Mouse (Mus musculus) CH12.LX (cell line): ENCODE data around the gene Cops2. TPM values are rescaled to one million over a fixed set of nuclear protein-coding genes. Genes with fewer than 3 reads are reported as not detected.
A peak's percentile ranks its signal among the peaks of the same experiment; 100 is the strongest.

ENCODE experiments used
- DNase-seq: peaks from one replicate; pipeline ENCODE4 v3.0.0-alpha.2; 2013; ENCODE audit errors: extremely low read depth
- H3K27ac ChIP-seq: 2 replicates; pipeline ENCODE4 v1.5.1; 2012; ENCODE audit warnings: low read depth, mild to moderate bottlenecking, control low read depth, moderate library complexity; ENCODE audit not compliant: insufficient read depth
- H3K27me3 ChIP-seq: replicated peaks from 2 replicates; pipeline ENCODE3; 2012; ENCODE audit warnings: inconsistent platforms
- H3K36me3 ChIP-seq, 2 experiments: replicated peaks in 1 of 2; 2 replicates each; pipeline versions ENCODE3 to v1.6.1; 2012; ENCODE audit warnings: inconsistent platforms in 1 of 2, low read length in 1 of 2, mild to moderate bottlenecking in 1 of 2, mixed read lengths in 1 of 2, moderate library complexity in 1 of 2; ENCODE audit not compliant: control insufficient read depth in 1 of 2, insufficient read depth in 1 of 2
- H3K4me1 ChIP-seq, 2 experiments: 2 replicates each; pipeline ENCODE4 v1.6.1; 2012; ENCODE audit warnings: inconsistent platforms in 1 of 2, moderate library complexity in 1 of 2; ENCODE audit not compliant: insufficient read depth in 2 of 2, control insufficient read depth in 1 of 2
- H3K4me2 ChIP-seq: 2 replicates; pipeline ENCODE4 v1.6.1; 2012; ENCODE audit warnings: low read depth, mild to moderate bottlenecking, control low read depth; ENCODE audit not compliant: poor library complexity, insufficient read depth, severe bottlenecking
- H3K4me3 ChIP-seq, 3 experiments: fragments of 150-350 bp in 1 of 3; sonication (generic) in 1 of 3; replicated peaks in 1 of 3; 2 replicates each; pipeline versions ENCODE3 to v1.5.1; 2011 to 2012; ENCODE audit warnings: low read depth in 2 of 3, low read length in 2 of 3, mild to moderate bottlenecking in 2 of 3, moderate library complexity in 2 of 3, control low read depth in 1 of 3, improper control_type of control experiment in 1 of 3, inconsistent platforms in 1 of 3, mixed read lengths in 1 of 3; ENCODE audit not compliant: poor library complexity in 1 of 3
- H3K79me2 ChIP-seq: replicated peaks from 2 replicates; pipeline ENCODE4 v1.6.1; 2012; ENCODE audit warnings: mild to moderate bottlenecking, moderate library complexity; ENCODE audit not compliant: control insufficient read depth, poor library complexity, insufficient read depth, severe bottlenecking; ENCODE audit errors: extremely low read depth
- H3K9ac ChIP-seq: 2 replicates; pipeline ENCODE4 v1.6.1; 2012; ENCODE audit warnings: low read depth, mild to moderate bottlenecking, control low read depth, moderate library complexity; ENCODE audit not compliant: insufficient read depth
- H3K9me3 ChIP-seq: replicated peaks from 2 replicates; pipeline ENCODE3; 2012; ENCODE audit warnings: low read length, inconsistent platforms, mixed read lengths
- BHLHE40 ChIP-seq: IDR thresholded peaks from 2 replicates; pipeline ENCODE4 v1.6.1; 2011; ENCODE audit warnings: mild to moderate bottlenecking, low read depth, low read length, improper control_type of control experiment
- CHD1 ChIP-seq: IDR thresholded peaks from 2 replicates; pipeline ENCODE4 v1.6.1; 2012; ENCODE audit warnings: low read depth, low read length, improper control_type of control experiment, inconsistent platforms
- ELF1 ChIP-seq: IDR thresholded peaks from 2 replicates; pipeline ENCODE4 v1.6.1; 2014; ENCODE audit warnings: low read depth, mild to moderate bottlenecking, inconsistent platforms, low read length, improper control_type of control experiment
- EP300 ChIP-seq: IDR thresholded peaks from 2 replicates; pipeline ENCODE4 v1.6.1; 2011; ENCODE audit warnings: low read length, improper control_type of control experiment
- ETS1 ChIP-seq: conservative IDR thresholded peaks from 2 replicates; pipeline ENCODE4 v1.6.1; 2012; ENCODE audit warnings: low read depth, mild to moderate bottlenecking, inconsistent platforms, low read length, improper control_type of control experiment, moderate library complexity
- HCFC1 ChIP-seq: IDR thresholded peaks from 2 replicates; pipeline ENCODE4 v1.6.1; 2012; ENCODE audit warnings: low read depth, mild to moderate bottlenecking, inconsistent platforms, low read length, improper control_type of control experiment
- IRF4 ChIP-seq: IDR thresholded peaks from 2 replicates; pipeline ENCODE4 v1.6.1; 2014; ENCODE audit warnings: low read depth, mild to moderate bottlenecking, inconsistent platforms, low read length, improper control_type of control experiment
- JUN ChIP-seq: IDR thresholded peaks from 2 replicates; pipeline ENCODE4 v1.6.1; 2011; ENCODE audit warnings: low read depth, mild to moderate bottlenecking, low read length, improper control_type of control experiment, moderate library complexity; ENCODE audit not compliant: insufficient read depth
- KAT2A ChIP-seq: IDR thresholded peaks from 2 replicates; pipeline ENCODE4 v1.6.1; 2012; ENCODE audit warnings: low read length, improper control_type of control experiment, inconsistent platforms; ENCODE audit not compliant: insufficient replicate concordance
- MAX ChIP-seq: IDR thresholded peaks from 2 replicates; pipeline ENCODE4 v1.6.1; 2011; ENCODE audit warnings: low read length, improper control_type of control experiment
- MAZ ChIP-seq: IDR thresholded peaks from 2 replicates; pipeline ENCODE4 v1.6.1; 2012; ENCODE audit warnings: low read depth, mild to moderate bottlenecking, inconsistent platforms, low read length, improper control_type of control experiment, moderate library complexity
- MEF2A ChIP-seq: IDR thresholded peaks from 2 replicates; pipeline ENCODE4 v1.6.1; 2014; ENCODE audit warnings: low read depth, mild to moderate bottlenecking, inconsistent platforms, low read length, improper control_type of control experiment, borderline replicate concordance
- MXI1 ChIP-seq: IDR thresholded peaks from 2 replicates; pipeline ENCODE4 v1.6.1; 2011; ENCODE audit warnings: mild to moderate bottlenecking, low read depth, low read length, improper control_type of control experiment
- MYC ChIP-seq: IDR thresholded peaks from 2 replicates; pipeline ENCODE4 v1.6.1; 2011; ENCODE audit warnings: low read depth, mild to moderate bottlenecking, improper control_type of control experiment, low read length
- NELFE ChIP-seq: IDR thresholded peaks from 2 replicates; pipeline ENCODE4 v1.6.1; 2011; ENCODE audit warnings: low read depth, low read length, improper control_type of control experiment
- NRF1 ChIP-seq: IDR thresholded peaks from 2 replicates; pipeline ENCODE4 v1.6.1; 2014; ENCODE audit warnings: low read depth, mild to moderate bottlenecking, inconsistent platforms, low read length, improper control_type of control experiment, moderate library complexity
- POLR2A ChIP-seq: IDR thresholded peaks from 2 replicates; pipeline ENCODE4 v1.6.1; 2011; ENCODE audit warnings: low read depth, mild to moderate bottlenecking, improper control_type of control experiment, low read length
- RAD21 ChIP-seq: IDR thresholded peaks from 2 replicates; pipeline ENCODE4 v1.6.1; 2011; ENCODE audit warnings: low read depth, mild to moderate bottlenecking, low read length, improper control_type of control experiment, moderate library complexity
- SIN3A ChIP-seq: IDR thresholded peaks from 2 replicates; pipeline ENCODE4 v1.6.1; 2012; ENCODE audit warnings: low read length, improper control_type of control experiment, inconsistent platforms
- SMC3 ChIP-seq: IDR thresholded peaks from 2 replicates; pipeline ENCODE4 v1.6.1; 2011; ENCODE audit warnings: low read depth, low read length, improper control_type of control experiment
- TCF12 ChIP-seq: IDR thresholded peaks from 2 replicates; pipeline ENCODE4 v1.6.1; 2014; ENCODE audit warnings: low read depth, mild to moderate bottlenecking, inconsistent platforms, low read length, improper control_type of control experiment
- USF1 ChIP-seq: IDR thresholded peaks from 2 replicates; pipeline ENCODE4 v1.6.1; 2014; ENCODE audit warnings: low read depth, mild to moderate bottlenecking, inconsistent platforms, low read length, improper control_type of control experiment
- ZKSCAN1 ChIP-seq: IDR thresholded peaks from 2 replicates; pipeline ENCODE4 v1.6.1; 2012; ENCODE audit warnings: low read depth, inconsistent platforms, low read length, improper control_type of control experiment, borderline replicate concordance
- ZMIZ1 ChIP-seq: IDR thresholded peaks from 2 replicates; pipeline ENCODE4 v1.6.1; 2012; ENCODE audit warnings: low read depth, mild to moderate bottlenecking, inconsistent platforms, low read length, improper control_type of control experiment
- ZNF384 ChIP-seq: IDR thresholded peaks from 2 replicates; pipeline ENCODE4 v1.6.1; 2012; ENCODE audit warnings: low read depth, low read length, improper control_type of control experiment, inconsistent platforms
- dilution Hi-C: fragments of 300-500 bp; cut with MboI; formaldehyde crosslinking; loops from 2 replicates; pipeline ENCODE4 v1.14.3; 2020; ENCODE audit warnings: low sequenced_read_pairs; ENCODE audit not compliant: extremely low pct_unique_long_range_greater_than_20kb, extremely low pct_ligation_motif_present
- in situ Hi-C: fragments of 300-500 bp; cut with MboI; formaldehyde crosslinking; loops from 3 replicates; pipeline ENCODE4 v1.14.3; 2019; ENCODE audit warnings: low sequenced_read_pairs, low pct_ligation_motif_present, low pct_unique_long_range_greater_than_20kb, mixed read lengths
- polyA plus RNA-seq: library from polyadenylated mRNA; unstranded; fragments of >175 nt; gene quantifications from 2 replicates; pipeline ENCODE4 v1.2.1, GENCODE M21; 2012; ENCODE audit warnings: low read depth; ENCODE audit not compliant: insufficient read length
- total RNA-seq, 2 experiments: library from RNA; depleted of rRNA; stranded (reverse); fragments of 300-350 nt in 1 of 2; fragments of >200 nt in 1 of 2; gene quantifications; 2 replicates each; pipeline ENCODE4 v1.2.3; 2012 to 2014

Gene Cops2
- total and polyA plus RNA-seq, 3 experiments = 63.5 to 313 (median 124) TPM

DNA sequence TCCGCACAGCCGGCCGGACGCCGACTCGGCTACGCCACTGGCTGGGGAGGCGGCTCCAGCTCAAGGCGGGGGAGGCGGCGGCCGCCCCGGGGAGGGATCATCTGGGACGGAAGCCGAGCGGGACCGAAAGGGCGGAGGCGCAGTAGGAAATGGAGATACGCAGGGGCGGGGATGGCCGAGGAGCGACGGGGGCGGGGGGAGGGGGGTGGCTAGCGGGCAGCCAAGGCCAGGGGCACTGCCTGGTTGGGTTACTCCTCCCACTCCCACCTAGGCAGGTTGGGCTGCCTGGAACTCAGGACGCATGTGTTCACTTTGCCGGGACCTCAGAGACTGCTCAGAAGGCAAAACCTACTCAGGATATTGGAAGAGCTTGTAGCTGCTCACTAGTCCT, 76.2 kb downstream of the Cops2 start, which contains the start of gene Secisbp2l:
Gene Secisbp2l (minus strand): TSS at position 152 of the 391 bp plus-strand sequence.
- Histone ChIP-seq H3K9me3 (no peaks in the 10 kb centered on the region), H3K36me3 (peaks cover 0 to 17% of the 10 kb centered on the region in 2 experiments), H3K79me2 (peaks cover 19% of the 10 kb centered on the region; the same call in 1 of the 2 replicates), H3K4me1 (peaks cover 5 to 45% of the 10 kb centered on the region in 2 experiments; a peak in 3 of 4 replicates), H3K27ac (no peak within 1 kb of the TSS), H3K27me3 (no peaks in the 10 kb centered on the region), H3K4me3 (peak within 1 kb of the TSS; percentile 73 to 81 (median 81)), H3K9ac (peak within 1 kb of the TSS; percentile 82), H3K4me2 (peak within 1 kb of the TSS; percentile 96)
- DNase-seq = peak; percentile 80
- in situ Hi-C loops = no loop called here
- TF ChIP-seq MAZ (peak; percentile 97), TCF12 (peak; percentile 70), ZKSCAN1 (no peak), RAD21 (no peak), HCFC1 (peak; percentile 79), IRF4 (peak; percentile 46; the same call in 1 of the 2 replicates), MYC (0 out of 2 replicates have a peak, but pooled peaks have one; percentile 23), NELFE (peak; percentile 52; the same call in 1 of the 2 replicates), BHLHE40 (no peak), ELF1 (peak; percentile 82), POLR2A (peak; percentile 78), KAT2A (peak; percentile 77; the same call in 1 of the 2 replicates), SMC3 (no peak), MXI1 (peak; percentile 65; the same call in 1 of the 2 replicates), MEF2A (peak; percentile 46), MAX (no peak), NRF1 (peak; percentile 53), EP300 (no peak), ZNF384 (no peak), ZMIZ1 (peak; percentile 47; the same call in 1 of the 2 replicates), CHD1 (no peak), ETS1 (peak; percentile 70), JUN (no peak), SIN3A (peak; percentile 97), USF1 (no peak; the same call in 1 of the 2 replicates)
- dilution Hi-C loops = no loop called here
